Mouse (Mus musculus) frontal cortex, adult (tissue): Measurements from ENCODE around the gene Shank2.

Experiments used
- ATAC-seq: cut with Nextera tagmentation; 2 replicates; pipeline ENCODE4 v1.9.2; 2017; ENCODE audit warnings: mild to moderate bottlenecking, moderate library complexity, mixed read lengths; ENCODE audit not compliant: low TSS enrichment

The Shank2 gene

GRCm38 (mm10) chr7:144001628-144002027 is at the start of gene Shank2:
Gene Shank2, plus strand, starts transcription at chr7:144001928.
- no peak for ATAC-seq

- no peak for ATAC-seq
Observed at GRCm38 (mm10) chr7:143952130-143952529, 49.6 kb upstream of the Shank2 start.

GRCm38 (mm10) chr7:143956575-143957295 is 45.0 kb upstream of the Shank2 start:
- no peak for ATAC-seq

- ATAC-seq = no peak
Observed at GRCm38 (mm10) chr7:143958030-143958565, 43.6 kb upstream of the Shank2 start.

GRCm38 (mm10) chr7:143963813-143964212 is 37.9 kb upstream of the Shank2 start:
- ATAC-seq = no peak

- no peak for ATAC-seq
Observed at GRCm38 (mm10) chr7:143966621-143967020, 35.1 kb upstream of the Shank2 start.

GRCm38 (mm10) chr7:143977491-143977830 is 24.3 kb upstream of the Shank2 start:
- no peak for ATAC-seq

GRCm38 (mm10) chr7:143977831-143978682 is 23.7 kb upstream of the Shank2 start:
- ATAC-seq = no peak

- peak; percentile 47; the same call in 1 of the 2 replicates for ATAC-seq
Observed at GRCm38 (mm10) chr7:143978741-143979371, 22.9 kb upstream of the Shank2 start.

- ATAC-seq = no peak
Observed at GRCm38 (mm10) chr7:143979986-143980385, 21.7 kb upstream of the Shank2 start.

- ATAC-seq = no peak
Observed at GRCm38 (mm10) chr7:143986281-143986680, 15.4 kb upstream of the Shank2 start.

- ATAC-seq = no peak
Observed at GRCm38 (mm10) chr7:143991160-143991559, 10.6 kb upstream of the Shank2 start.

GRCm38 (mm10) chr7:143999073-143999472 is 2.7 kb upstream of the Shank2 start:
- no peak for ATAC-seq

- ATAC-seq = no peak
Observed at GRCm38 (mm10) chr7:144003471-144003870, 1.7 kb downstream of the Shank2 start.

- ATAC-seq = no peak
Observed at GRCm38 (mm10) chr7:144008079-144008478, 6.4 kb downstream of the Shank2 start.

GRCm38 (mm10) chr7:144008985-144009384 is 7.3 kb downstream of the Shank2 start:
- no peak for ATAC-seq

GRCm38 (mm10) chr7:144014485-144014884 is 12.8 kb downstream of the Shank2 start:
- ATAC-seq = no peak

- no peak for ATAC-seq
Observed at GRCm38 (mm10) chr7:144021801-144022200, 20.1 kb downstream of the Shank2 start.

GRCm38 (mm10) chr7:144022682-144023081 is 21.0 kb downstream of the Shank2 start:
- ATAC-seq = no peak

GRCm38 (mm10) chr7:144023561-144023960 is 21.8 kb downstream of the Shank2 start:
- ATAC-seq = no peak

GRCm38 (mm10) chr7:144026024-144026752 is 24.5 kb downstream of the Shank2 start:
- no peak for ATAC-seq

GRCm38 (mm10) chr7:144029246-144029645 is 27.5 kb downstream of the Shank2 start:
- no peak for ATAC-seq
